Mouse (Mus musculus): ENCODE measurements at regions not wholly inside any gene's neighbourhood (a gene's known extent, or its start where the extent isn't known, plus 50 kb on each side); places are given as distances from the start of the nearest gene placed in this dataset.
A peak's percentile ranks its signal among the peaks of the same experiment; 100 is the strongest.

DNA sequence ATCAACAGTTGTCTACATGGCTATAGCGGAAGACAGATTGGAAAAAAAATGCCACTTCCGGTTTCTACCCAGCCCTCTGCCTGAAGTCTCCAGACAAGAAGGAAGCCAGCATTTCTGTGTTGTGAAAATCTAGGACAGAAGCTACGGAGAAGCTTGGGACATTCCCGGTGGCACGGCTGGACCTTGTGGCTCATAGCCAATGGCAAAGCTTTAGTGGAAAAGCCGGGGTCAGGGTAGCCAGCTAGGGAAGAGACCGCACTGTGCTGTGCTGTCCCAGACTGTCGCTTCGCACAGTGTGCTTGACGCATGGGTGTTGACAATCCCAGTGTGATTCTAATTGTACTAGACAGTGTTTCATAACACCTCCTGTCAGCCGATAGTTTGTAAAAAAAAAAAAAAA, 230.0 kb upstream of the Ankrd55 start:
- H3K27ac ChIP-seq (ENCODE audit: insufficient read depth, low read depth, low read length) = no peak overlapping the region
- TF ChIP-seq CTCF (IDR thresholded peaks at IDR 0.05; ENCODE audit: low read depth, low read length) (no peak), POLR2A (IDR thresholded peaks at IDR 0.05; ENCODE audit: borderline replicate concordance, low read depth, low read length) (no peak)

GRCm38 (mm10) chr13:112058771-112059170, 229.5 kb upstream of the Ankrd55 start:
- no peak overlapping the region for H3K27ac ChIP-seq (ENCODE audit: insufficient read depth, low read depth, low read length)
- TF ChIP-seq CTCF (IDR thresholded peaks at IDR 0.05; ENCODE audit: low read depth, low read length) (no peak), POLR2A (IDR thresholded peaks at IDR 0.05; ENCODE audit: borderline replicate concordance, low read depth, low read length) (no peak)
- H3K4me3 ChIP-seq (ENCODE audit: insufficient read depth, low read length) = no peak overlapping the region
- H3K4me1 ChIP-seq (ENCODE audit: control insufficient read depth, insufficient read depth, low read length) = peaks cover 3% of the 10 kb centered on the region; the same call in 1 of the 2 replicates

More for the DNA sequence above, 230.0 kb upstream of the Ankrd55 start:
- H3K4me3 ChIP-seq (ENCODE audit: insufficient read depth, low read length) = no peak overlapping the region
- H3K4me1 ChIP-seq (ENCODE audit: control insufficient read depth, insufficient read depth, low read length) = peaks cover 3% of the 10 kb centered on the region; the same call in 1 of the 2 replicates

GRCm38 (mm10) chr13:112062024-112062423, 226.2 kb upstream of the Ankrd55 start:
- Histone ChIP-seq H3K27ac (ENCODE audit: insufficient read depth, low read depth, low read length) (no peak overlapping the region), H3K4me1 (ENCODE audit: control insufficient read depth, insufficient read depth, low read length) (peaks cover 5% of the 10 kb centered on the region), H3K4me3 (ENCODE audit: insufficient read depth, low read length) (no peak overlapping the region)
- TF ChIP-seq POLR2A (IDR thresholded peaks at IDR 0.05; ENCODE audit: borderline replicate concordance, low read depth, low read length) = no peak
- TF ChIP-seq CTCF (IDR thresholded peaks at IDR 0.05; ENCODE audit: low read depth, low read length) = no peak

DNA sequence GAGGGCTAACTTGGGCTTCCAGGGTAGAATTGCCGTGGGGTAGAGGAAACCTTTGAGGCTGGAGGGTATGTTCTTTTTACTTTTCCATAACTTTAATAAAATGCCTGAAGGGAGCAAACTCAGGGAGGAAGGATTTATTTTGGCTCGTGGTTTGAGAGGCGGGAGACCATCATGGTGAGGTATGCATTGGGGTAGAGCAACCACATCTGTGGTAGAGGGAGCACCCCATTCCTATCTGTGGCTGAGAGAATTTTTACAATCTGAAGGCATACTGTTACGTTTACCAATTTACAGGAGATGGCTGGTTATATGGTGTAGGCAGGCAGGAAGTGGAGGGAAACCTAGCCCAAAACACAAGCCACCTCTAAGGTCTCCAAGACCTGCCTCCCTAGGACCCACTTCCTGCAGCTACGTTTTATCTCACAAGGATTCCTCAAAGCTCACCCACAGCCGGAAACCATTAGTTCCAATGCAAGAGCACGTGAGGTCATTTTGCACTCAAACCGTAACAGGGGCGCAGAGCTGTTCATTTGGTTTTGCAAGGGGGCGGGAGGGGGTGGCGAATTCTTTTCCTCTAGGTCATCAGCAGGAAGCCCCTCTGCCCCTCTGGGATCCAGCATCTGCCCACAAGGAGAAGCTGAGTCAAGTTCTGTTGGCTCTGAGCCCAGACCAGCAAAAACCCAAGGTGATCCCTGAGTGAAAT, 224.7 kb upstream of the Ankrd55 start:
- H3K4me3 ChIP-seq (ENCODE audit: insufficient read depth, low read length) = no peak overlapping the region
- no peak overlapping the region for H3K27ac ChIP-seq (ENCODE audit: insufficient read depth, low read depth, low read length)
- H3K4me1 ChIP-seq (ENCODE audit: control insufficient read depth, insufficient read depth, low read length) = peaks cover 5% of the 10 kb centered on the region
- TF ChIP-seq CTCF (IDR thresholded peaks at IDR 0.05; ENCODE audit: low read depth, low read length) (no peak), POLR2A (IDR thresholded peaks at IDR 0.05; ENCODE audit: borderline replicate concordance, low read depth, low read length) (no peak)

GRCm38 (mm10) chr13:112064681-112065080, 223.6 kb upstream of the Ankrd55 start:
- Histone ChIP-seq H3K4me3 (ENCODE audit: insufficient read depth, low read length) (no peak overlapping the region), H3K4me1 (ENCODE audit: control insufficient read depth, insufficient read depth, low read length) (peaks cover 5% of the 10 kb centered on the region), H3K27ac (ENCODE audit: insufficient read depth, low read depth, low read length) (no peak overlapping the region)
- no peak for TF ChIP-seq POLR2A (IDR thresholded peaks at IDR 0.05; ENCODE audit: borderline replicate concordance, low read depth, low read length)

DNA sequence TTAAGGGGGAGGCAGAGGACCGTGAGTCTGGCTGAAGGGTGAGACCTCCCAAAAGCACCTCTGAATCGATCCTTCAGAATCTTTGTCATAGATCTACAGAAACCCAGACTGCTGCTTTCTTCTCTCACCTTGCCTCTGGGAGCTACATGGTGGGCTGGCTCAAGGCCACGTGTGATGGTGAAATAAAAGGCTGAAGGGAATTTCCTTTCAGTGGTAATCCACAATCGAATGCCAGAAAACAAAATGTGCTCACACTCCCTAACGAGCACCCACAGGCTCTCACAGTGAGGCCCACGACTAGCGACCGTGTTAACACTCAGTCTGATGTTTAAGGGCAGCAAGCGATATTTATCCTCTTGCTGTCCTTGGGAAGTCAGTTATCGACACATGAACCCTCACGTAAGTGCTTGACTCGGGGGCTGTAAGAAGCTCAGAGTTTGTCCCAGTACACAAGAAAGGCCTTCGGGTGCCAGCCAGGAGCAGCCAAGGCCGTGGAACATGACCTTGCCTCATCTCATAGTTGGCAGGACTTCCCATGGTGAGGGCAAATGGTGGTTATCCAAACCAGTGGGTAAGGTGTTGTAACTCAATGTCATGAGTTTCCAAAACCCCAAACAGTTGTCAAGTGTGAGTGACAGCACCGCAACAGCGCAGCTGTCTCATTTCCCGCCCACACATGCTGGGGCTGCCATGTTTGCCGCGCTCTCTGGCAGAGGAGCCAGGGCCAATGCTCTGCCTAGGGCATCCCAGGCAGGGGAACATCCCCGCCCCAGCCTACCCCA, 221.0 kb upstream of the Ankrd55 start:
- Histone ChIP-seq H3K4me1 (ENCODE audit: control insufficient read depth, insufficient read depth, low read length) (peaks cover 17% of the 10 kb centered on the region), H3K27ac (ENCODE audit: insufficient read depth, low read depth, low read length) (no peak overlapping the region), H3K4me3 (ENCODE audit: insufficient read depth, low read length) (no peak overlapping the region)
- no peak for TF ChIP-seq CTCF (IDR thresholded peaks at IDR 0.05; ENCODE audit: low read depth, low read length)
- no peak for TF ChIP-seq POLR2A (IDR thresholded peaks at IDR 0.05; ENCODE audit: borderline replicate concordance, low read depth, low read length)

- H3K4me3 ChIP-seq (ENCODE audit: insufficient read depth, low read length) = no peak overlapping the region
- TF ChIP-seq POLR2A (IDR thresholded peaks at IDR 0.05; ENCODE audit: borderline replicate concordance, low read depth, low read length) = no peak
- no peak for TF ChIP-seq CTCF (IDR thresholded peaks at IDR 0.05; ENCODE audit: low read depth, low read length)
- H3K27ac ChIP-seq (ENCODE audit: insufficient read depth, low read depth, low read length) = 0 out of 2 replicates have a peak overlapping the region, but pooled peaks have one; percentile 13
- H3K4me1 ChIP-seq (ENCODE audit: control insufficient read depth, insufficient read depth, low read length) = peaks cover 19% of the 10 kb centered on the region
These were observed 217.5 kb upstream of the Ankrd55 start for GRCm38 (mm10) chr13:112070757-112071156.

GRCm38 (mm10) chr13:112071209-112071955, 216.9 kb upstream of the Ankrd55 start:
- no peak for TF ChIP-seq CTCF (IDR thresholded peaks at IDR 0.05; ENCODE audit: low read depth, low read length)
- H3K4me1 ChIP-seq (ENCODE audit: control insufficient read depth, insufficient read depth, low read length) = peaks cover 19% of the 10 kb centered on the region
- 0 out of 2 replicates have a peak overlapping the region, but pooled peaks have one; percentile 13 for H3K27ac ChIP-seq (ENCODE audit: insufficient read depth, low read depth, low read length)
- no peak overlapping the region for H3K4me3 ChIP-seq (ENCODE audit: insufficient read depth, low read length)

- no peak for TF ChIP-seq CTCF (IDR thresholded peaks at IDR 0.05; ENCODE audit: low read depth, low read length)
- TF ChIP-seq POLR2A (IDR thresholded peaks at IDR 0.05; ENCODE audit: borderline replicate concordance, low read depth, low read length) = no peak
- Histone ChIP-seq H3K27ac (ENCODE audit: insufficient read depth, low read depth, low read length) (no peak overlapping the region), H3K4me3 (ENCODE audit: insufficient read depth, low read length) (no peak overlapping the region)
These were observed 216.3 kb upstream of the Ankrd55 start for GRCm38 (mm10) chr13:112071956-112072314.

More at GRCm38 (mm10) chr13:112071956-112072314, 216.3 kb upstream of the Ankrd55 start:
- H3K4me1 ChIP-seq (ENCODE audit: control insufficient read depth, insufficient read depth, low read length) = peaks cover 18% of the 10 kb centered on the region
